In the genomic region with DNA sequence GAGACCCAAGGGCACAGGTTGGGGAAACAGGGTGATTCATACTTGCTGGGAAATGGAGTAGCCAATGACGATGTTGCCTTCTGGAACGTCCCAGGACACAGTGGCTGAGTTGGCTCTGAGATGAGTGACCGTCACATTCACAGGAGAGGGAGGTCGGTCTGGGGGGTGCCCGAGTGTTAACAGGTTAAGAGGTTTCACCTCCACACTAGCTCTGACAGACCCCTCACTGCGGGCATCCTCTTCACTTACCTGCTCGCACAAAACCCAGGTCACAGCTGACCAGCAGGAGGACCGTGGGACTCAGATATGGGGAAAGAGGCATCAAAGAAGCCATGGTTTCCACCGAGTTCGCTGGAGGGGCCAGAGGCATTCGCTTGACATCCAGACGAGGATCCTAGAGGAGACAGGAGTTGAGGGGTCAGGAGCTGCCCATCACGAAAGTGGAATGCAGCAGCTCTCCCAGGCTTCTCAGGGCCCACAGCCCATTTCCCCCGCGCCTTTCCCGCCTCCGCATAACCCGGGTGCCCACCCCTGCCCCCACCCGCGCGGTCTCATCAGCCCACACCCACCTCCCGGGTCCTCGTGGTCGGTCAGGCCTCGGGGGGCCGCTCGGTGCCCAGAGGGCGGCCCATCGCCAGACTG, we compare ENCODE assay signal across 9 mouse cellular contexts. TPM values are rescaled to one million over a fixed set of nuclear protein-coding genes. Genes with fewer than 3 reads are reported as not detected.
DNase-seq lines count a peak whose midpoint lies in the region; ATAC-seq and TF ChIP-seq lines count a peak whose summit lies in the region.
"Had no signal": no experiment of that assay in that cellular context is flagged by ENCODE, and none has a peak within 500 bp of the region (broad histone marks: within the 10 kb centered on the region; RNA-seq: fewer than 3 reads in every experiment).

No protein-coding gene starts in this region.

- H3K4me2 ChIP-seq in forebrain, embryonic 13.5 days, result peak overlapping the region; percentile 94
- H3K4me2 ChIP-seq in liver, embryonic 12.5 days, result peak overlapping the region; percentile 89

- H3K4me3 ChIP-seq in layer of hippocampus, adult 2 months, result peak overlapping the region; percentile 81
- peak overlapping the region; percentile 68 for H3K4me3 ChIP-seq in brown adipose tissue, adult 24 weeks (ENCODE audit: insufficient read depth, low read depth, low read length)
- H3K4me3 ChIP-seq in forebrain, embryonic 13.5 days, result peak overlapping the region; percentile 78
- H3K4me3 ChIP-seq in liver, embryonic 12.5 days, result peak overlapping the region; percentile 65

- peaks cover 13% of the 10 kb centered on the region for H3K36me3 ChIP-seq in forebrain, embryonic 13.5 days (ENCODE audit: poor library complexity, severe bottlenecking)
- H3K36me3 ChIP-seq in liver, embryonic 12.5 days, result no peaks in the 10 kb centered on the region

- H3K9me3 ChIP-seq in forebrain, embryonic 13.5 days (replicated peaks), result no peaks in the 10 kb centered on the region
- H3K9me3 ChIP-seq in liver, embryonic 12.5 days (replicated peaks), result no peaks in the 10 kb centered on the region

- TF ChIP-seq CTCF in layer of hippocampus, adult 2 months (conservative IDR thresholded peaks at IDR 0.05), result no peak

- H3K27me3 ChIP-seq in forebrain, embryonic 13.5 days, result no peaks in the 10 kb centered on the region
- peaks cover 58% of the 10 kb centered on the region for H3K27me3 ChIP-seq in liver, embryonic 12.5 days (replicated peaks)

- peak overlapping the region; percentile 96 for H3K27ac ChIP-seq in layer of hippocampus, adult 2 months
- H3K27ac ChIP-seq in brown adipose tissue, adult 24 weeks (replicated peaks; ENCODE audit: low read depth, low read length), result no peak overlapping the region
- peak overlapping the region; percentile 65 for H3K27ac ChIP-seq in forebrain, embryonic 13.5 days
- H3K27ac ChIP-seq in liver, embryonic 12.5 days, result peak overlapping the region; percentile 29; the same call in 1 of the 2 replicates

- H3K4me1 ChIP-seq in brown adipose tissue, adult 24 weeks (ENCODE audit: control insufficient read depth, insufficient read depth, insufficient read length, low read length), result peaks cover 2% of the 10 kb centered on the region; the same call in 1 of the 2 replicates
- H3K4me1 ChIP-seq in forebrain, embryonic 13.5 days, result peaks cover 36% of the 10 kb centered on the region
- peaks cover 35% of the 10 kb centered on the region for H3K4me1 ChIP-seq in liver, embryonic 12.5 days

- H3K9ac ChIP-seq in forebrain, embryonic 13.5 days, result peak overlapping the region; percentile 94
- H3K9ac ChIP-seq in liver, embryonic 12.5 days, result peak overlapping the region; percentile 74

- ATAC-seq in forebrain, embryonic 13.5 days, result no peak; the same call in 1 of the 2 replicates
- no peak for ATAC-seq in liver, embryonic 12.5 days

- 5% methylated on average over 28 of the region's 29 CpGs for WGBS in forebrain, embryonic 13.5 days
- WGBS in liver, embryonic 12.5 days (ENCODE audit: insufficient replicate concordance), result 13% methylated on average over 29 of the region's 29 CpGs

- DNase-seq in layer of hippocampus, adult 2 months (ENCODE audit: low spot score in 2 of 2), result no peak
- DNase-seq in layer of hippocampus, adult 18-20 months (ENCODE audit: low spot score in 2 of 2), result no peak
- no peak for DNase-seq in left cerebral cortex, adult 9 months (ENCODE audit: low spot score in 2 of 2)
- DNase-seq in urinary bladder, postnatal 36 days (ENCODE audit: low spot score in 2 of 2), result no peak
- DNase-seq in right cerebral cortex, adult 2 months (ENCODE audit: low spot score in 2 of 2), result no peak

RNA-seq across cellular contexts. Expression of a gene that starts 0.8 kb away (rescaled TPM):
- total RNA-seq in layer of hippocampus, adult 2 months (2021), result 100 to 1,000 TPM; 180 to 215 TPM
- 100 to 1,000 TPM; 159 to 188 TPM for total RNA-seq in layer of hippocampus, adult 18-20 months (2021)
- polyA plus RNA-seq in brown adipose tissue, adult 24 weeks (2012; ENCODE audit: insufficient read depth, insufficient read length, missing spikeins), result 3.6 and 3.7 TPM in 2 replicates
- polyA plus RNA-seq in forebrain, embryonic 13.5 days (2015; fragmentation: Nextera tagmentation; extraction: Ambion mirVana), result 62.1 and 66.7 TPM in 2 replicates
- polyA plus RNA-seq in liver, embryonic 12.5 days (2016; fragmentation: Nextera tagmentation; extraction: Ambion mirVana), result 13.9 and 15.7 TPM in 2 replicates

RNA-seq across cellular contexts. Expression of a gene that starts 2.2 kb away (rescaled TPM):
- not detected for total RNA-seq in layer of hippocampus, adult 2 months (2021)
- not detected for total RNA-seq in layer of hippocampus, adult 18-20 months (2021)
- polyA plus RNA-seq in brown adipose tissue, adult 24 weeks (2012; ENCODE audit: insufficient read depth, insufficient read length, missing spikeins), result 0.99 TPM in 1 of 2 replicates, not detected in the other
- polyA plus RNA-seq in forebrain, embryonic 13.5 days (2015; fragmentation: Nextera tagmentation; extraction: Ambion mirVana), result 0.12 and 0.16 TPM in 2 replicates
- 10.3 and 11.2 TPM in 2 replicates for polyA plus RNA-seq in liver, embryonic 12.5 days (2016; fragmentation: Nextera tagmentation; extraction: Ambion mirVana)

RNA-seq across cellular contexts. Expression of a gene that starts 4.2 kb away (rescaled TPM):
- 10 to 100 TPM; 80.9 to 96.8 TPM for total RNA-seq in layer of hippocampus, adult 2 months (2021)
- 10 to 100 TPM; 79.3 to 86.3 TPM for total RNA-seq in layer of hippocampus, adult 18-20 months (2021)
- 28.9 and 34.5 TPM in 2 replicates for polyA plus RNA-seq in brown adipose tissue, adult 24 weeks (2012; ENCODE audit: insufficient read depth, insufficient read length, missing spikeins)
- polyA plus RNA-seq in forebrain, embryonic 13.5 days (2015; fragmentation: Nextera tagmentation; extraction: Ambion mirVana), result 29.6 and 38.5 TPM in 2 replicates
- polyA plus RNA-seq in liver, embryonic 12.5 days (2016; fragmentation: Nextera tagmentation; extraction: Ambion mirVana), result 8.7 and 10.3 TPM in 2 replicates

RNA-seq across cellular contexts. Expression of a gene that starts 43.6 kb away (rescaled TPM):
- 1 to 10 TPM; 3.2 to 4.0 TPM for total RNA-seq in layer of hippocampus, adult 2 months (2021)
- total RNA-seq in layer of hippocampus, adult 18-20 months (2021), result 1 to 10 TPM; 2.2 to 4.0 TPM
- polyA plus RNA-seq in brown adipose tissue, adult 24 weeks (2012; ENCODE audit: insufficient read depth, insufficient read length, missing spikeins), result 2.0 TPM in 1 of 2 replicates, not detected in the other
- 2.3 and 3.6 TPM in 2 replicates for polyA plus RNA-seq in forebrain, embryonic 13.5 days (2015; fragmentation: Nextera tagmentation; extraction: Ambion mirVana)
- polyA plus RNA-seq in liver, embryonic 12.5 days (2016; fragmentation: Nextera tagmentation; extraction: Ambion mirVana), result 4.6 and 6.1 TPM in 2 replicates

RNA-seq across cellular contexts. Expression of a gene that starts 54.1 kb away (rescaled TPM):
- total RNA-seq in layer of hippocampus, adult 2 months (2021), result under 1 TPM in 1 of 2 experiments, not detected in 1; 0.74 TPM
- not detected for total RNA-seq in layer of hippocampus, adult 18-20 months (2021)
- not detected in 2 replicates for polyA plus RNA-seq in brown adipose tissue, adult 24 weeks (2012; ENCODE audit: insufficient read depth, insufficient read length, missing spikeins)
- polyA plus RNA-seq in forebrain, embryonic 13.5 days (2015; fragmentation: Nextera tagmentation; extraction: Ambion mirVana), result 0.44 TPM in 1 of 2 replicates, not detected in the other
- polyA plus RNA-seq in liver, embryonic 12.5 days (2016; fragmentation: Nextera tagmentation; extraction: Ambion mirVana), result not detected in 2 replicates
- polyA plus RNA-seq: brain, embryonic 14.5 days had no signal
